Mouse (Mus musculus) neural tube, embryonic 10.5 days (tissue): ENCODE measurements around the gene 4930564D02Rik.

Source experiments
- DNase-seq: peaks from one replicate; pipeline ENCODE4 v3.0.0-alpha.2; 2017; ENCODE audit warnings: low spot score; ENCODE audit errors: extremely low spot score

4930564D02Rik gene

DNA sequence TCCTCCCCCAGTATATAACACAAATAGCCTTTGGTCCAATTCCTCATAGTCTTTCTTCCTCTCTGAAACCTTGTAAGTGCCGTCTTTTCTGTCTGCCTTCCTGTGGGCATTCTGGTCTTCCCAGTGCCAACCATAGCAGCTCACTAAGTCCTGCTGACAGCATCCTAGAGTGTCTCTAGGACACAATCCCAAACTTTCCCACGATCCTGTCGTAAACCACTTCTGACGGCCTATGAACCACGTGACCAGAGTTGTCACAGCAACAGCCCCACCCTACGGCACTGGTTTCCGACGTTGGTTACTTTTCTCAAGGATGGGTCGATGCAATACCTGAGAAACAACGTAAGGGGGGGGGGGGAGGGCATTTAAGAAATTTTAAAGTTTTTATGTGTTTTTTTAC lies at the start of gene 4930564D02Rik:
TSS of gene 4930564D02Rik (plus strand) at position 301 of the 400 bp plus-strand sequence.
- DNase-seq, result no peak

DNA sequence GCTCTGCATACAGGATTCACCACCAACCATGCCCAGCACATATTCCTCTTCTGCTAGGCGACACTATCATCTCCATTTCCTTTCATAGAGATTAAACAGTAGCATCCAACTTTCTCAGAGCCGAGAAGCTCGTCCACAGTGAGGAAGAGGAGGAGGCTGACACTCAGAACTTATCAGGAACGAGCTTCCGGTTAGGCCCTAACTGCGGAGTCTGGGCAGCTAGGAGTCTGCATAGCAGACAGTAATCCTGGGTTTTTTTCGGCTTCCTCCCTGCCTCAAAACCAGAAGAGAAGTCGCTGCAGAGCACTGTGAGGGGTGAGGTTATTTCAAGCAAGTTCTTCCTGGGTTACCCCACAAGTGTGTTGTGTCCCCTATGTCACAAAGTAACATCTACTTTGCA lies 49.3 kb upstream of the 4930564D02Rik start:
- no peak for DNase-seq

DNA sequence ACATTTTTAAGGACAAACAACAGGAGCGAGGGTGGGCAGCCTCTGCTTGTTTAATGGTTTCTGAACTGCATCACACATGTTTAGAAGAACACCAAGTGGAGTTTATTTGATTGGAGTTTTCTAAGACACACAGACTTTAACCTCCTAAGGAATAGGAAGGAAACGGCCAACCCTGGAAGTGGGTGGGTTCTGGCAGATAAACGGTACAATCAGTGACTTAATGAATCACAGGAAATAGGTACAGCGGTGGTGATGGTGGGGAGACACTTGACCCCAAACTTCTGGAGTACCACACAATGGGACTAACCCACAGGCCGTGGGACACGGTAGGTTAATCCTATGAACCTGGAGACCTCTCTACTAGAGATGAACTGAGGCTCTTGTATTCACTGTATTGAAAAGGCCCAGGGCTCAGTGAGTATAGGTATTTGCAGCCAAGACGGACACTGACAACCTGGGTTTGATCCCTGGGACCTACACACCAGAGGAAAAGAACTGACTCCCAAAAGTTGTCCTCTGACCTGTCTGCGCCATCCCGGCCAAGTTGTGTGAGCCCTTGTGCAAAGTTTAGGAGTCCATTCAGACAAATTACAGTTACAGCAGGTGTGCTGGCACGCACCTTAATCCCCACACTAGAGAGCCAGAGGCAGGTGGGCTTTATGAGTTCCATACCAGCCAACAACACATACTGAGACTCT lies 48.4 kb upstream of the 4930564D02Rik start:
- DNase-seq, result no peak

DNA sequence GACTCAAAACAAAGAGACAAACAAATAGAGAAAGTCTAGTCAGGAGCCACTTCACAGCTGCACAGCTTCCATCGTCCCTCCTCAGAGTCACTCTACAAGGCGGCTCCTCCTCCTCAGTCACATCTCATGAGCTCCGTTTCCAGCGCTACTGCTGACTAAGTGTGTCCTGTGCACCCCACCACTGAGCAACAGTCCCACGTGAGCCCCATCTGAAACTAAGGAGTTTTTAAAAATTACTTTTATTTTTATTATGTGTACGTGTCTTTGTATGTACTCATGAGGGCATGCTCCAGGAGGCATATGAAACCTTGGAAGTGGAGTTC lies 47.9 kb upstream of the 4930564D02Rik start:
- DNase-seq, result no peak

DNA sequence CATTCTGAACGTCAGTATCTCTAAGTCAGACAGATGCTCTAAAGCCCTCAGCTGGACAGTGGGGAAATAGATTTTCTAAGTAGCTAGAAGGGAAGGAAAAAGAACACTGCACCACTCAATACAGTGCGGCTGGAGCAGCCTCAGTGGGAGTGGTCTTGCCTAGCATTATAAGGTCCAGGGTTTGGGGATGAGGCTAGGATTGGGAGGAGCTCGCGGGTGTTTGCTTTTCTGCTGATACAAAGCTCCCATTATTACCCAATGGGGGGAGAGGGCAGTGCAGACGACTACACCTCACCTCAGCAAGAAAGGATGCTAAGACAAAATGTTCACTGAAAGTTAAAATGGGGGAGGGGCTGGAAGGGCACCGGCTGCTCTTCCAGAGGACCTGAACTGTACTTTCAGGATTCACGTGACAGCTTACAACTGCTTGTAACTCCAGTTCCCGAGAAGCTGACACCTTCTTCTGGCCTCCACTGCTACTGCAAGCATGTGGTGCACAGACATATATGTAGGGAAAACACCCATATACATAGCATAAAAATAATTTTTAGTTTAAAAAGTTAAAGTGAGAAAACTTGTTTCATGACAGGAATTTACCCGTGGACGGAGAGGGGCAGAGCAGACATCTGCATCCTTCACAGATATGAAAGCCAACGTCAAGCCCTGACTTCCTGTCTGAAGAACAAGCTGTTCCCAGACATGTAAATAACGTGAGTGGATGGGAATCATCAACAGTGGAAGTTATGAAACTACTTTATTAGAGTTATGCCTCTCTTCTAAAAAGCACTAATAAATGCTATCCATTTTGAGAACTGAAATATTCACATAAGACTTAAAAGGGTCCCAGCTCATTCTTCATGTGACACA lies 46.6 kb upstream of the 4930564D02Rik start:
- DNase-seq, result no peak

DNA sequence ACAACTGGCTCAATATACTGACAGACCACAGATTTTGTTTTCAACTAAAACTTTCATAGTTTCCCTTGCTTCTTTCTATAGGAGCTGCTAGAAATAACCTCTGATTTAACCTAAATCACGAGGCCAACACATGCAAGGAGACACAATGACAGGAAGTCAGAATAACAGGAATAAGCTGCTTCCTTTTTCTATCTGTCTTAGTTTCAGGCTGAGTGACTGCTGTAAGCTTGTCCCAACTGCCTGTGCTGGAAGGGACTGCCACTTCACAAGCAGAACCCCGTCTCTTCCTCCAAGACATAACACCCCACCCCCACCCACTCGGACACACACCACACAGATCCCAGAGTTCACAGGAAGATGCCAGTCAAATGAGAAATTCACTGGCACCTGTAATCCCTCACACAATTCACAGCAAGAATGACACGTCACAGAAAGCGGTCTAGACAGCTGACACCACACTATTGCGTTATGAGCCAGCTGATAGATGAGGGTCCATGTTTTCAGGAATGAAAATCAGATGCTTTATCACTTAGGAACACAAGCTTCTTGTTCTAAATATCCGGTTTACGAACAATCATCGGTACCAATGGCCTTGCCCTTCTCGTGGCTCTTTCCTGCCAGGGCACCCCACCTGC lies 43.2 kb upstream of the 4930564D02Rik start:
- DNase-seq, result no peak

DNA sequence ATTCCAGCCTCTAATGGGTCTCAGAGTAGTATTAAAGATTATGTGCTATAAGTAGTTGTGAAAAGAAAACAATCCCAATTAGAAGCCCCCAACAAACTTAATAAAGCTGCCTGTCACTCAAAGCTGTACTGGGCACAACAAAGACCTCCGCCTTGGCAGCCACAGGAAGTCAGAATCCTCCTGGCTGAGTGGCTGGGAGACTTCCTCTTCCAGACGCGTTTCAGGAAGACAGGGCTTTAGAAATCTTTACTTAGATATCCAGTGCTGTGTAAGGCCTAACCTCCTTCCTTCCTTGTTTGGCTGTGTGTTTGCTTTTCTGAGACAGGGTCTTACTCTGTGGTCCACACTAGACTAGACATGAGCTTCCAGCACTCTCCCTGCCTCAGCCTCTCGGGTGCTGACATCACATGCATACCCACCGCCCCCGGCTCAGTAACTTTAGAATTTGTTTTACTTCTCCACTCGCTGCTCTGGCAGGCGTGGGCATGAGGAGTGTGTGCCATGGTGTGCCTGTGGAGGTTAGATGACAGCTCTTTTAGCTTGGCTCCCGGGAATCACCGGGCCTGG lies 30.3 kb upstream of the 4930564D02Rik start:
- no peak for DNase-seq

DNA sequence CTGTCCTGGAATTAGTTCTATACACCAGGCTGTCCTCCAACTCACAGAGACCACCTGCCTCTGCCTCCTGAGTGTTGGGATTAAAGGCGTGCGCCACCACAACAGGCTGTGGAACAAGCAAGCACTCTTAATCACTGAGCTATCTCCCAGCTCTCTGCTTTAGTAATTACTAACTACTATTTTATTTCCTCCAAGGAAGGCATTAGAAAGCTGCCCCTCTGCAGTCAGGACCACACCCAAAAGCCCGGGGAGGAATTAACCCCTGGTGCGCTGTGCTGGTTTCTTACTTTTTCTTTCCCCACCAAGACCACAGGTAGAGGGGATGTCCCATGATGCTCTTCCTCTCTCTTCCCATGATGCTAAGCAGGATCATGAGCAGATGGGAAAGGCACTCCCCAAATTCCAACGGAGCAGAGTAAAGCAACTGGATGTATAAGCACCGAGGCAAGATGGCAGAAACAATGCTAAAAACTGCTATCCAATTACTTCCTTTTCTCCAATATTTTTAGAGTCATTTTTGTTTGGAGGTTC lies 29.3 kb upstream of the 4930564D02Rik start:
- DNase-seq, result no peak

DNA sequence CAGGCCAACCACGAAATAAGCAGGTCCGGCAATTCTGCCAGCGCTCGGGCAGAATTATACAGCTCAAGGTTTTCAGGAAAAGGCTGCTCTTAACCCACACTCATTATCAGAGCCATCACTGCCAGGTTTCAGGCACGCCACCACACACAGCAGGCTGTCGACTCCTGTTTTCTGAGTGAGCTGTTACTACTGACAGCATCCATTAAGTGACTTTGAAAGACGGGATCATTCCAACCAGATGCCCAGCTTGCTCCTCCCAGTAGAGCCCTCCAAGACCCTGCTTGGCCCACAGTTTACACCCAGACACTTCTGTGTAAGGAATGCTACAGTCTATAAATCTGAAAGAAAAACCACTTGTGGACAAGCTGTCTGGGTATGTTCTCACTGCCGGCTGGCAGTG lies 26.6 kb upstream of the 4930564D02Rik start:
- no peak for DNase-seq

DNA sequence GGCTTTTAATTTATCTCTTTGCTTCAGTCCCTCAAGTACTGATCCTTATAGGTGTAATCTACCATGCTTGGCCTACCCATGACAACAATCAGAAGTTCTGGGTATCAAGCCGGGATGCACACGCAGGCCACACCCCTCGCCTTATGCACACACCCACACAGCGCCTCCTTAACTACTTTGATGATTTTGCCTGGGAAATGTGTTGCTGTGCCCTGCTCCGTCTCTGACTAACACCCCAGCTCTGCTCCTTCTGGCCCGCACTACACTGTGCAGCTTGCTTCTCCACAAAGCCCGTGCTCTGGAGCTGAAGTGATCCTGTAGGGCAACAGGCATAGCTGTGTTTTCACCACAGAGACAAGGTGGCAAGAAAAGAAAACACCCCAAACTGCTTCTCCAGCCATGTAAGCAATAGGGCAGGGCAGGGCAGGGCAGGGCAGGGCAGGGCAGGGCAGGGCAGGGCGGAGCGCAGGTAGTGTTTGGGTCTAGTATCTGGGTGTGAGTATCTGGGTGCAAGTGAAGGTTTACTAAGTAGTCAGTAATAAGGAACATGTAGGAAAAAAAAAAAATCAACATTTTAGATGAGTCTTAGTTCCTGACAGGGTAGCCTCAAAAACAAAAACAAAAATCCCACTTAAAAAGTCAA lies 25.5 kb upstream of the 4930564D02Rik start:
- no peak for DNase-seq

DNA sequence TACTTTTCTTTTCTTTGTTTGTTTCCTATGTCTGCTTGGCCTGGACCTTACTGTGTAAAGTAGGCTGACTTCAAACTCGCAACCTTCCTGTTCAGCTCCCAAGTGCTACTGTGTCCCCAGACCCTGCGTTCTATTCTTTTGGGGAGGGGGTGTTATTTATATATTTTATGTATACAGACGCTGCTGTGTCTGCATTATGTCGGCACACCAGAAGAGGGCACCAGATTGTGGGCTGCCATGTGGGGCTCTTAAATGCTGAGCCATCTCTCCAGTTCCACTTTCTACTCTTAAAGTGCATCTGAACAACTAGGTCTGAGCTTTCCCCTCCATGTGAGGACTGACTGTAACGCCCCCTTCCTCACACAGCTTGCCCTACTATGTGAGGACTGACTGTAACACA lies 22.9 kb upstream of the 4930564D02Rik start:
- no peak for DNase-seq

DNA sequence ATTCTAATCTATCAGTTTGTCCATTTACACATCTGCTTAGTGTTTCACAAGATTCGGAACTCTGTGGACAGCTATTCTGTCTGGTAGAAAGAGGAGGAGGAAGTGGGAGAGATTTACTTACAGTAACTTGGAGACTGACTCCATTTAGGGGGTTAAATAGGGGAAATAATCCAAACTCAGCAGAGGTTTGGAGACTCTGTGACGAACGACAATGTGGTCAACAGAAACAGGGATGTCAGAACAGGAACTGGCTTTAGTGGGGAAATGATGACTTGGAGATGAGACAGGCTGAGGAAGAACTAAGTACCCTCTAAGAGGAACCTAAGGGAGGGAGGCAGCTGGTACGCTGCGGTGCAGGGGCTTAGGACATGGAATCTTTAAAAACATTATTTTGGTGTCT lies 19.8 kb upstream of the 4930564D02Rik start:
- DNase-seq, result no peak

DNA sequence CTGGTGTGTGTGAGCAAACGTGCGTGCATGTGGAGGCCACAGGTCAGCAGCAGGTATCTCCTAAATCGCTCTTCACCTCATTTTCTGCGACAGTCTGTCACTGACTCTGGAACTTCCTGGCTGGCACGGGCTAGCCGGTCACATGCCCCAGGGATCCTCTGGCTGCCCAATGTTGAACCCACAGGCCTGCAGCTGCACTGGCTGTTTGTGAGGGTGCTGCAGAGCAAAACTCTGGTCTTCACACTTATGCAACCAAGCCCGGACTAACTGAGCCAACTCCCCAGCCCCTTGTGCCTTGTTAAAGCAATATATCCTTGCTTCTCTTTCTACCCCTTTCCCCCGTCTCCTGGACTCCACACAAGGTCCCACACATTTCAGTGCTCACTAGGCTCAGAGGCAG lies 19.0 kb upstream of the 4930564D02Rik start:
- no peak for DNase-seq

DNA sequence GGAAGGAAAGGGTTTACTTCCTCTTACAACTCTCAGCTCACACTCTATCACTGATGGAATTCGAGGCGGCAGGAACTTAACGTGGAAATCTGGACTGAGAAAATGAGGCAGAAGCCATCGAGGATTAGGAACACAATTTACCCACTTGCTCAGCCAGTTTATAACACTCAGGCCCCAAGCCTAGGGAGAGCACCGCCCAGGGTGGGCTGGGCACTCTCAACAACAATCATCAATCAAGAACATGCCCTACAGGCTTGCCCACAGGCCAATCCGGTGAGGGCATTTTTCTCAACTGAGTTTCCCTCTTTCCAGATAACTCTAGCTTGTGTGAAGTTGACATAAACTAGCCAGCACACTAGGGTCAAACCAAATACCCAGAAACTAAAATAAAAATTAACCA lies 16.8 kb upstream of the 4930564D02Rik start:
- DNase-seq, result no peak

DNA sequence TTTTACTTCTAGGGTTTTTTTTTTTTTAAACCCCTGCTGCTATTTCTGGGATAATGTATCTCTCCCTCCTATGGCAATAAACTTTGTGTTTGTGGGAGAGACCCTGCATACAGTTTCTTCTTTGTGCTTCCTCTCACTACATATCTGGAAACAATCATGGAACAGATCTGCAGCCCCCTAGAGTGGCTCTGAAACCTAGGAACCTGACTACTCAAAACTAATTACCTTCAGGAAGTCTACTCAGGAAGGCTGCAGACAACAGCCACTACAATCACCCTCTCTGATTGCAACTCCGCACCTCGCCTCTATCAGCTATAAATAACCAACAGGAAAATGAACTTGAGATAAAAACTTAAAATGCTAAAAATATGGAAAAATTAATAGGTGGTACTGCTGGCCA lies 15.5 kb upstream of the 4930564D02Rik start:
- DNase-seq, result no peak

DNA sequence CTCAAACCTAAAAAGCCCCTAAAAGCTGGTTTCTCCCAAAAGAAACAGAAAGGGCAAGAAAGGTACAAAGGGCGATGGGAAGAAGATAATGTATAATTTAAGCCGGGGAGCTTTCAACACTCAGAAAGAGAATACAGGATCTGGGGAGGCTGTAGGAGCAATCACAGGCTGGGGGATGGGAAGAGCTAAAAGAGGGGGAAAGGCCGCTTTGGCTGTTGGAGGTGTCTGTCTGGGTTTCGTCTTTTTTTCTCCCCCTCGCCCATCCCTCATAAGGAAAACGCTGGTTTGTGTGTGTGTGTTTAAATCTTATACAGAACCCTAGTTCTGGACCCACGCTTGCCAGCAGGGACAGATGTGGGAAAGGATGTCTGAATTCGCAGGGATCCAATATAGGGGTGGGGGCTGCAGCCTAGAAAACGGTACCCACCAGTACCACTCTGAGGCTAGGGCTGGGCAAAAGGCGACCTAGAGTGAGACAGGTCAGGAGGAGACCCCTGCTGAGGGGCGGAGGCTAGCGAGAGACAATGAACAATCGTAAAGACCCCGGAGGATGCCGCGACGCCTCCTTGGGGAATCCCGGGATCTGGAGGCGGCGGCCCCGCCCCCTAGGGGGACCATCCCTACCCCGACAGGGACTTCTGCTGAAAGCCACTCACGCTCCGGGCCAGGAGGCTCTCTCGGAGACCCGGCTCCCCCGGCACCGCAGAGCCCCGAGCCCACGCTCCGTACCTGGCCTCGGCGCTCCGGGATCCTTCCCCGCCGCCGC lies 14.3 kb upstream of the 4930564D02Rik start:
- no peak for DNase-seq

DNA sequence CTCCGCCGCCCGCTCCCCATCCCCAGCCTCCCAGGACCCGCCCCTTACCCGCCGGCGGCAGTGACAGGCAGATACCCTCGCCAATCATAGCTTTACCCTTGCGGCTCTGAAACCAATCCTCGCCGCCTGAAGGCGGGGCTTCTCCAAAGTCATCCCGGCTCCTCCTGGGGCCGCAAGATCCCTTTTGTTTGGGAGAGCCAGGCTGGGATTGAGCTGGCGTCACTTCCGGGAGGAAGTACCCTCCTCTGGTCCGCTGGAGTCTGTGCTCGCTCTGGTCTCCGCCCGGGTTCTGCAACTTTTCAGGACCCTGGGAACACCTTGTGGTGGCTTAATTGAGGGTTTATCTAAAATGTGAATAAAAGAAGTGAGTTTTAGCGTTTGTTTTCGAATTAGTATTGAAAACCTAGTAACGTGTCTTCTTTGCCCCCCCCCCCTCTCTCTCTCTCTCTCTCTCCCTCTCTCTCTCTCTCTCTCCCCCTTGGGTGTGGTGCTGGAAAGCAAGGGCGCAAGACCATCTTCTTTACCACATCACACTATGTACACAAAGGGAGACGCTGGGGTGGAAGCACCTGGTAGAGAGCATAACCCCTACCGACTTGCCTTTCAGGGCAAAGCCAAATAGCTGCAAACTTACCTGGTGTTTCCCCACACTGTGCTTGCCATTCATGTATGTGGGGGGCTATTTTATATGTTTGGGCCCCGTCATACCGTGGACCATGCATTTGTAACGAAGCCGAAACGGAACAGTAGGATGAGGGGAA lies 13.5 kb upstream of the 4930564D02Rik start, which contains the start of gene Cttnbp2nl:
TSS of gene Cttnbp2nl (minus strand) at position 210 of the 761 bp plus-strand sequence.
- peak; percentile 94 for DNase-seq

DNA sequence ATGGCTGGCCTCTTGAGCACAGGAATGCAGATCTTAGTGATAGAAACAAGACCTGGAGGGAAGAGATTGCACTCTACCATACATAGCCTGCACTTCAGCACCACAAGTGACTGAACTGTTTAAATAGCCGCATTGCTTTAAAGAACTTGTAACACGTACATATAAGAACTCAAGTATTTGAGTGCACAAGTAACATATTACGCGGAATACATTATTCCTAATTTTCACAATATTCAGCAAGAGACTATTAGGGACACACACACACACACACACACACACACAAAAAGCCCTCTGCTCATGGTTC lies 13.0 kb upstream of the 4930564D02Rik start:
- DNase-seq, result no peak

DNA sequence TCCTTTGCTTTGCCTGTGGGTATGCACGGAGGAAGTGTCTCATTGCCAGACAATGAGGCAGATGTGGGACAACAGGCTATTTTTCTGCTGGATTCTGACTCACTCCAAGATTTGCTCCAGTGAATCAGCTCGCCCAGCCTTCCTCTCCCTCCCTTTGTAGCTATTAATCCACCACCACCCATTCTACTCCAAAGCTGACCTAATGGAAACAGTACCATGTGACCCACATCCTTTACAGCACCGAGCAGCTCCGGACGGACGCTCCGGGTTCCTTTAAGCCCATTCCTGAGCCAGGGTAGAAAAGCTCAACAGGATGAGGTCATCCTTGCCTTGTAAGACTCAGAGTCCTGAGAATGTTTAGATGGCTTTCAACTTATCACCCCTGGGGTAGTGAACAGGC lies 11.7 kb upstream of the 4930564D02Rik start:
- no peak for DNase-seq

DNA sequence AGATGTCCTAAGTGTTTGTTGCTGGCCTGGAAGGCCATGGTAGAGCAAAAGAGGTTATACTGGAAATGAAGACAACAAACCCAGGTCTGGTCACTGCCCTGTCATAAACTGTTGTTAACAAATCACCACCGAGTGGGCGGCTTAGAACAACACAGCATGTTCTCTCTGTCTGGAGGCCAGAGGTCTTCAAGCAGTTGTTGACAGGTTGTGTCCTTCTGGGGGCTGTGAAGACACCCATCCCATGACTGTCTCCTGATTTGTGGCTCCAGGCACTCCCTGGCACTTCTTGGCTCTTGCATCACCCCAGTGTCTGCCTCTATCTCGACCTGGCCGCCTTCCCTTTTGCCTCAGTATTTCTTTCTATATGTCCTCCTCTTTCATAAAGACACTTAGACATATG lies 11.0 kb upstream of the 4930564D02Rik start:
- DNase-seq, result no peak
